Mouse (Mus musculus) olfactory bulb, adult 2 months (tissue): Measurements from ENCODE around the gene Poc1a.

Experiments
- CTCF ChIP-seq: fragments of 200-500 bp; IDR thresholded peaks from 2 replicates; pipeline ENCODE4 v1.5.1; 2012; ENCODE audit warnings: low read depth, mild to moderate bottlenecking, low read length, moderate library complexity; ENCODE audit not compliant: insufficient read depth
- POLR2A ChIP-seq: fragments of 200-500 bp; IDR thresholded peaks from 2 replicates; pipeline ENCODE4 v1.6.1; 2012; ENCODE audit warnings: mild to moderate bottlenecking, low read depth, low read length, moderate library complexity; ENCODE audit not compliant: insufficient read depth

GRCm38 (mm10) chr9:106296637-106297174 lies 15.8 kb downstream of the Poc1a start:
- TF ChIP-seq CTCF (no peak), POLR2A (no peak)
